Mouse (Mus musculus): Measurements from ENCODE around the gene Krtap5-5. TPM values are rescaled to one million over a fixed set of nuclear protein-coding genes. Genes with fewer than 3 reads are reported as not detected.
"Not testable (repeated sequence)": the region's sequence is repeated elsewhere in the genome, so short reads cannot be mapped to it uniquely, and the experiment has no call there.

Krtap5-5 gene
- polyA plus RNA-seq (2015; fragmentation: Nextera tagmentation; extraction: Ambion mirVana): not detected in 2 replicates

GRCm38 (mm10) chr7:142229871-142230270 is at the start of gene Krtap5-5:
Gene Krtap5-5 (minus strand): TSS chr7:142229971.
- H3K27ac ChIP-seq; H3K9ac ChIP-seq (ENCODE audit: low read depth, low read length); H3K9me3 ChIP-seq (replicated peaks; ENCODE audit: low read length); ATAC-seq (replicated peaks; ENCODE audit: low FRiP score, low read depth); H3K4me3 ChIP-seq (replicated peaks; ENCODE audit: low read depth, low read length); H3K36me3 ChIP-seq (ENCODE audit: insufficient read depth, low read length); H3K4me2 ChIP-seq (ENCODE audit: low read length); H3K4me1 ChIP-seq (replicated peaks; ENCODE audit: insufficient read depth, low read length); H3K27me3 ChIP-seq (ENCODE audit: insufficient read depth, low read length): not testable (repeated sequence)
- peak; percentile 83 for DNase-seq (ENCODE audit: low spot score)
- 32% methylated on average over 3 of the region's 3 CpGs for WGBS

- TF ChIP-seq CTCF (IDR thresholded peaks at IDR 0.05; ENCODE audit: low read depth): peak; percentile 46; the same call in 1 of the 2 replicates
- H3K9ac ChIP-seq (ENCODE audit: low read depth, low read length); H3K4me1 ChIP-seq (replicated peaks; ENCODE audit: insufficient read depth, low read length); ATAC-seq (replicated peaks; ENCODE audit: low FRiP score, low read depth); H3K27me3 ChIP-seq (ENCODE audit: insufficient read depth, low read length); H3K4me3 ChIP-seq (replicated peaks; ENCODE audit: low read depth, low read length); H3K4me2 ChIP-seq (ENCODE audit: low read length); H3K27ac ChIP-seq; H3K9me3 ChIP-seq (replicated peaks; ENCODE audit: low read length); DNase-seq (ENCODE audit: low spot score); H3K36me3 ChIP-seq (ENCODE audit: insufficient read depth, low read length): not testable (repeated sequence)
- WGBS: 83% methylated on average over 1 of the region's 1 CpGs
Observed at GRCm38 (mm10) chr7:142279291-142279690, 49.5 kb upstream of the Krtap5-5 start.

DNA sequence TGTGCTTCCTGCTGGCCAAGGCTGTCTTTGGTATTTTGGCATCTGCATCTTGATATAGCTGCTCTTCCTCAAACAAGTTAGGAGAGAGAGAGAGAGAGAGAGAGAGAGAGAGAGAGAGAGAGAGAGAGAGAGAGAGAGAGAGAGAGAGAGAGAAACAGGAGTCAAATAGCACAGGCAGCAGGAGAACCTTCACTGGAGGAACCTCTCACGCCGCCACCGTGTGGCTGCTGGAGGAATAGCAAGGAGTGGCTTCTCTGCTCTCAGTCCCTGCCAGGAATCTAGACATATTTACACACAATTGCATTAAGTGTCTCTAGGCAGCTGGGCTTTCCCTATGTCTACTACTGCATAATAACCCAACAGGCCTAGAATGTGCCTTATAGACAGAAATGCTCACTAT is 48.4 kb upstream of the Krtap5-5 start:
- H3K36me3 ChIP-seq (ENCODE audit: insufficient read depth, low read length); H3K4me2 ChIP-seq (ENCODE audit: low read length); H3K27ac ChIP-seq; ATAC-seq (replicated peaks; ENCODE audit: low FRiP score, low read depth); H3K4me1 ChIP-seq (replicated peaks; ENCODE audit: insufficient read depth, low read length); H3K9me3 ChIP-seq (replicated peaks; ENCODE audit: low read length); H3K27me3 ChIP-seq (ENCODE audit: insufficient read depth, low read length); H3K9ac ChIP-seq (ENCODE audit: low read depth, low read length); H3K4me3 ChIP-seq (replicated peaks; ENCODE audit: low read depth, low read length): not testable (repeated sequence)
- peak; percentile 70 for TF ChIP-seq CTCF (IDR thresholded peaks at IDR 0.05; ENCODE audit: low read depth)
- WGBS: 2% methylated on average over 3 of the region's 3 CpGs
- DNase-seq (ENCODE audit: low spot score): peak; percentile 66

DNA sequence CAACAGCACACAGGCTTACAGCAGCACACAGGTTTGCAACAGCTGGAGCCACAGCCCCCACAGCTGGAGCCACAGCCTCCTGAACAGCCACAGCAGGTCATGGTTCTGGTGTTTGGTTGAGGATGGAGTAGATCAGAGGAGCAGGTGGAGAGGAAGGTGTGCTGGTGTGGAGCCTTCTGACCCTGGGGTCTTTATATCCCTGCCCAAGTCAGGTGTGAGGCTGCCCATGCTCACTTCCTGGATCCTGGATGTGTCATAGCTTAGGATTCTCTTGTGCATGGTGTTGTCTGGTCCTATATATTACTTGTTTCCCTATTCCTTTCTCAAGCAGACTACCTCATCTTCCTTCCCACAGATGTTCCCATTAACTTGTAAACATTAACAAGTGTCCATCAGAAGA is 44.5 kb upstream of the Krtap5-5 start, which contains the start of gene Gm4559:
Gm4559 (minus strand) TSS at position 101 of the 400 bp plus-strand sequence.
- not testable (repeated sequence) for H3K36me3 ChIP-seq (ENCODE audit: insufficient read depth, low read length); H3K4me3 ChIP-seq (replicated peaks; ENCODE audit: low read depth, low read length); H3K27ac ChIP-seq; H3K9me3 ChIP-seq (replicated peaks; ENCODE audit: low read length); H3K27me3 ChIP-seq (ENCODE audit: insufficient read depth, low read length); H3K4me1 ChIP-seq (replicated peaks; ENCODE audit: insufficient read depth, low read length); DNase-seq (ENCODE audit: low spot score); ATAC-seq (replicated peaks; ENCODE audit: low FRiP score, low read depth); H3K4me2 ChIP-seq (ENCODE audit: low read length); H3K9ac ChIP-seq (ENCODE audit: low read depth, low read length)

DNA sequence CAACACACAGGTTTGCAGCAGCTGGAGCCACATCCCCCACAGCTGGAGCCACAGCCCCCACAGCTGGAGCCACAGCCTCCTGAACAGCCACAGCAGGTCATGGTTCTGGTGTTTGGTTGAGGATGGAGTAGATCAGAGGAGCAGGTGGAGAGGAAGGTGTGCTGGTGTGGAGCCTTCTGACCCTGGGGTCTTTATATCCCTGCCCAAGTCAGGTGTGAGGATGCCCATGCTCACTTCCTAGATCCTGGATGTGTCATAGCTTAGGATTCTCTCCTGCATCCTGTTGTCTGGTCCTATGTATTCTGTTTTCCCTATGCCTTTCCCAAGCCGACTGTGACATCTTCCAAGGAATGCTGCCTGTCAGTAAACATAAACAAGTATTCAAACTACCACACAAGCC is 28.5 kb upstream of the Krtap5-5 start, which contains the start of gene Gm2431:
Gm2431 (minus strand) TSS at position 101 of the 400 bp plus-strand sequence.
- not testable (repeated sequence) for ATAC-seq (replicated peaks; ENCODE audit: low FRiP score, low read depth); H3K27me3 ChIP-seq (ENCODE audit: insufficient read depth, low read length); H3K4me2 ChIP-seq (ENCODE audit: low read length); DNase-seq (ENCODE audit: low spot score); H3K4me3 ChIP-seq (replicated peaks; ENCODE audit: low read depth, low read length); H3K36me3 ChIP-seq (ENCODE audit: insufficient read depth, low read length); H3K9ac ChIP-seq (ENCODE audit: low read depth, low read length); H3K9me3 ChIP-seq (replicated peaks; ENCODE audit: low read length); H3K27ac ChIP-seq; H3K4me1 ChIP-seq (replicated peaks; ENCODE audit: insufficient read depth, low read length)
- WGBS: 60% methylated on average over 1 of the region's 1 CpGs

GRCm38 (mm10) chr7:142255517-142255916 is 25.7 kb upstream of the Krtap5-5 start:
- no peaks in the 10 kb centered on the region for H3K9me3 ChIP-seq (replicated peaks; ENCODE audit: low read length)
- H3K4me2 ChIP-seq (ENCODE audit: low read length): no peak overlapping the region
- H3K4me3 ChIP-seq (replicated peaks; ENCODE audit: low read depth, low read length): no peak overlapping the region
- whole genome bisulfite sequencing: 0% methylated on average over 2 of the region's 2 CpGs
- DNase-seq (ENCODE audit: low spot score) (peak; percentile 78), ATAC-seq (replicated peaks; ENCODE audit: low FRiP score, low read depth) (no peak)
- H3K9ac ChIP-seq (ENCODE audit: low read depth, low read length): no peak overlapping the region
- no peaks in the 10 kb centered on the region for H3K4me1 ChIP-seq (replicated peaks; ENCODE audit: insufficient read depth, low read length)
- H3K36me3 ChIP-seq (ENCODE audit: insufficient read depth, low read length): no peaks in the 10 kb centered on the region
- TF ChIP-seq CTCF (IDR thresholded peaks at IDR 0.05; ENCODE audit: low read depth): peak; percentile 75
- H3K27ac ChIP-seq: no peak overlapping the region
- H3K27me3 ChIP-seq (ENCODE audit: insufficient read depth, low read length): no peaks in the 10 kb centered on the region

DNA sequence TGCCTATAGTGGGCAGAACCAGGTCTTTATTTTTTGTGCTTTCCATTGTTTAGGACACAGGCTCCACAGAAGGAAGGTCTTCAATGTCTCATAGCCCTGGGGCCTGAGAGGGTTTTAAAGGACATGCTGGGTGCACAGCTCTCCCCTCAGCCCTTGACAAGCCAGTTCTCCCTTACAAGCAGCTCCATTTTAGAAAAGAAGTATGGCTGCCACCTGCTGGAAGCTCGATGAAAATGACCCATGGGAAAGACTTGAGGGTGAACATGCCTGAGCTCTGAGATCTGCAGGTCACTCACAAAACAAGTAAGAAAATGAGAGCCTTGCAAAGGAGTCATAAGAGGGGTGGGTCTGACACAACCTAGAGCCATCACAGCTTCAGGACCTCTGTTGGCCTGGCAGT is 20.1 kb upstream of the Krtap5-5 start:
- peak; percentile 78 for TF ChIP-seq CTCF (IDR thresholded peaks at IDR 0.05; ENCODE audit: low read depth)
- Histone ChIP-seq H3K27ac (no peak overlapping the region), H3K4me1 (replicated peaks; ENCODE audit: insufficient read depth, low read length) (no peaks in the 10 kb centered on the region), H3K9me3 (replicated peaks; ENCODE audit: low read length) (no peaks in the 10 kb centered on the region), H3K36me3 (ENCODE audit: insufficient read depth, low read length) (no peaks in the 10 kb centered on the region), H3K4me3 (replicated peaks; ENCODE audit: low read depth, low read length) (no peak overlapping the region), H3K9ac (ENCODE audit: low read depth, low read length) (no peak overlapping the region), H3K27me3 (ENCODE audit: insufficient read depth, low read length) (no peaks in the 10 kb centered on the region), H3K4me2 (ENCODE audit: low read length) (no peak overlapping the region)
- 0% methylated on average over 1 of the region's 1 CpGs for WGBS
- DNase-seq (ENCODE audit: low spot score): peak; percentile 80
- ATAC-seq (replicated peaks; ENCODE audit: low FRiP score, low read depth): no peak
